8 mouse cellular contexts compared by ENCODE assay signal in the genomic region with DNA sequence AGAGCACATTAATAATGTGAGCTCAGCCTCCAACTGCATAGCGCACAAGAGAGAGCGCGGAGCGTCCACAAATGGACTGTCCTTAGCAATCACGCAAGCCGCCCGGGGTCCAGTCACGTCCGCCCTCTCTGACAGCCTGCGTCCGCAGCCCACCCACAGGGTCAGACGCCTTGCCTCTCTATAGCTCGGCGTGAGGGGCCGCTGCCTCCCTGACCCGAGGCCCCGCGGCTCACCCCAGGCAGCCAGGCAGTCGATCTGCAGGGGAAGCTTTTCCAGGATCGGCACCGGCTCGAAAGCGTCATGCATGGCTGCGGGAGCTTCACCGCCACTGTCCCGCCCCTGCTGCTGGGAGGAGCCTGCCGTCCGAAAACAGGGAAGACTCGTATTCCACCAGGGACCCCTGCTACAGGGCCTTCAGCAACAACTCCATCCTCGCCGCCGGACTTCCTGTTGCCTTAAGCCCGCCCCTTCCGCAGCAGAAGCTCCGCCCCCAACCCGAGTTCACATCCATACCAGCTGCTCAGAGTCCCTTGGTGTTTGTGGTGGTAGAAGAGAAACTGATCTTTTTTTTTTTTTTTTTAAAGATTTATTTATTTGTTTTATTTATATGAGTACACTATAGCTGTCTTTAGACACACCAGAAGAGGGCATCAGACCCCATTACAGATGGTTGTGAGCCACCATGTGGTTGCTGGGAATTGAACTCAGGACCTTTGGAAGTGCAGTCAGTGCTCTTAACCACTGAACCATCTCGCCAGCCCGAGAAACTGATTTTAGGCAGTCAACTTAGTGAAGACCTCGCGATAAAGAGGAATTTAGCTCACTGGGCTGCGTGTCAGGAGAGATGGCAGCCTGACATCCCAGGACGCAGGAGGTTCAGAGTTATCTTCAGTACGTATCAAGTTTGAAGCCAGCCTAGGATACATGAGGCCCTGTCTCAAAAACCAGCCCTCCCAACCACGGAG. TPM values are rescaled to one million over a fixed set of nuclear protein-coding genes. Genes with fewer than 3 reads are reported as not detected.
DNase-seq lines count a peak whose midpoint lies in the region; ATAC-seq lines count a peak whose summit lies in the region.

A gene (minus strand): TSS at position 456 of the 965 bp plus-strand sequence.

- peak; percentile 100 for ATAC-seq in CD4-positive, CD25-positive, alpha-beta regulatory T cell, adult 4 months
- ATAC-seq in heart, embryonic 14.5 days (ENCODE audit: insufficient number of reproducible peaks, insufficient read depth, low FRiP score, low read depth), result peak; percentile 80
- peak; percentile 92 for ATAC-seq in liver, embryonic 13.5 days (ENCODE audit: low read depth)
- peak; percentile 96 for ATAC-seq in stomach, embryonic 16.5 days (ENCODE audit: insufficient read depth, low FRiP score)

- H3K4me1 ChIP-seq in heart, embryonic 14.5 days (ENCODE audit: control insufficient read depth in 2 of 2, insufficient read depth in 2 of 2, low read length in 2 of 2), result peaks cover 0 to 13% of the 10 kb centered on the region in 2 experiments; a peak in 2 of 4 replicates
- peaks cover 28% of the 10 kb centered on the region for H3K4me1 ChIP-seq in liver, embryonic 13.5 days (replicated peaks)
- H3K4me1 ChIP-seq in stomach, embryonic 16.5 days (ENCODE audit: control insufficient read depth, insufficient read depth, low read length), result peaks cover 4% of the 10 kb centered on the region; the same call in 1 of the 2 replicates

- peak; percentile 70 for DNase-seq in c-Kit-negative CD71-positive TER-119-positive erythroid progenitor cells, embryonic 14.5 days (ENCODE audit: low read depth, low spot score)
- peak; percentile 59 for DNase-seq in fibroblast of lung, adult 2 months (ENCODE audit: low read depth)
- DNase-seq in kidney, postnatal 14 days, result peak; percentile 92
- peak; percentile 81 for DNase-seq in liver, embryonic 13.5 days
- DNase-seq in neural tube, embryonic 10.5 days (ENCODE audit: extremely low spot score, low spot score), result peak; percentile 90

- peak within 1 kb of the TSS; percentile 84 for H3K9ac ChIP-seq in heart, embryonic 14.5 days (ENCODE audit: low read length)
- H3K9ac ChIP-seq in liver, embryonic 13.5 days, result peak within 1 kb of the TSS; percentile 93
- peak within 1 kb of the TSS; percentile 93 for H3K9ac ChIP-seq in stomach, embryonic 16.5 days (ENCODE audit: low read length)

- peak within 1 kb of the TSS; percentile 82 for H3K4me2 ChIP-seq in heart, embryonic 14.5 days (ENCODE audit: low read length)
- peak within 1 kb of the TSS; percentile 82 for H3K4me2 ChIP-seq in liver, embryonic 13.5 days
- H3K4me2 ChIP-seq in stomach, embryonic 16.5 days (ENCODE audit: low read depth, low read length), result peak within 1 kb of the TSS; percentile 68

- 12% methylated on average over 44 of the region's 44 CpGs for WGBS in heart, embryonic 14.5 days
- 9% methylated on average over 44 of the region's 44 CpGs for WGBS in liver, embryonic 13.5 days (ENCODE audit: insufficient replicate concordance)
- 12% methylated on average over 44 of the region's 44 CpGs for WGBS in stomach, embryonic 16.5 days

- no peaks in the 10 kb centered on the region for H3K9me3 ChIP-seq in heart, embryonic 14.5 days (ENCODE audit: control insufficient read depth, low read length)
- no peaks in the 10 kb centered on the region for H3K9me3 ChIP-seq in liver, embryonic 13.5 days (replicated peaks)
- H3K9me3 ChIP-seq in stomach, embryonic 16.5 days (replicated peaks; ENCODE audit: control insufficient read depth, low read length), result no peaks in the 10 kb centered on the region

- H3K27me3 ChIP-seq in heart, embryonic 14.5 days (ENCODE audit: control insufficient read depth, insufficient read depth, low read length), result no peaks in the 10 kb centered on the region
- H3K27me3 ChIP-seq in liver, embryonic 13.5 days, result no peaks in the 10 kb centered on the region
- no peaks in the 10 kb centered on the region for H3K27me3 ChIP-seq in stomach, embryonic 16.5 days (ENCODE audit: control insufficient read depth, insufficient read depth, low read length)

- H3K36me3 ChIP-seq in heart, embryonic 14.5 days (ENCODE audit: control insufficient read depth, insufficient read depth, low read length), result peaks cover 45% of the 10 kb centered on the region
- peaks cover 47% of the 10 kb centered on the region for H3K36me3 ChIP-seq in liver, embryonic 13.5 days
- H3K36me3 ChIP-seq in stomach, embryonic 16.5 days (ENCODE audit: control insufficient read depth, insufficient read depth, low read length), result peaks cover 15% of the 10 kb centered on the region; the same call in 1 of the 2 replicates

- H3K4me3 ChIP-seq in heart, embryonic 14.5 days (ENCODE audit: control insufficient read depth in 1 of 2, insufficient read depth in 1 of 2, low read depth in 1 of 2, low read length in 2 of 2), result peak within 1 kb of the TSS; percentile 78 to 80
- peak within 1 kb of the TSS; percentile 98 for H3K4me3 ChIP-seq in liver, embryonic 13.5 days (replicated peaks)
- peak within 1 kb of the TSS; percentile 83 for H3K4me3 ChIP-seq in stomach, embryonic 16.5 days (replicated peaks; ENCODE audit: low read length)

- peak within 1 kb of the TSS; percentile 18 to 62; a peak in 3 of 4 replicates for H3K27ac ChIP-seq in heart, embryonic 14.5 days (replicated peaks in 1 of 2; ENCODE audit: control insufficient read depth in 1 of 2, insufficient read depth in 1 of 2, low read depth in 2 of 2, low read length in 2 of 2)
- H3K27ac ChIP-seq in liver, embryonic 13.5 days, result peak within 1 kb of the TSS; percentile 64; the same call in 1 of the 2 replicates
- peak within 1 kb of the TSS; percentile 67 for H3K27ac ChIP-seq in stomach, embryonic 16.5 days (ENCODE audit: low read length)

RNA-seq across cellular contexts. Expression of the gene that starts here (rescaled TPM):
- 10 to 100 TPM; 32.2 to 36.4 TPM for polyA plus RNA-seq in CD4-positive, CD25-positive, alpha-beta regulatory T cell, adult 4 months (2017; shearing (Covaris generic))
- 18.3 and 20.5 TPM in 2 replicates for polyA plus RNA-seq in heart, embryonic 14.5 days (2014; fragmentation: Nextera tagmentation; extraction: Ambion mirVana)
- polyA plus RNA-seq in liver, embryonic 13.5 days (2015; fragmentation: Nextera tagmentation; extraction: Ambion mirVana), result 7.1 and 8.2 TPM in 2 replicates
- 17.5 and 22.0 TPM in 2 replicates for polyA plus RNA-seq in stomach, embryonic 16.5 days (2015; fragmentation: Nextera tagmentation; extraction: Ambion mirVana)

Comparison
In these comparisons a context has a peak if more than half of its experiments do, and no peak if none do; other contexts are left out.
1. Peak in every context shown above with its lines: DNase-seq, ATAC-seq, H3K4me3 ChIP-seq and H3K27ac ChIP-seq.